Mouse (Mus musculus): ENCODE results near the gene Stk32c. TPM values are rescaled to one million over a fixed set of nuclear protein-coding genes. Genes with fewer than 3 reads are reported as not detected.

Stk32c gene
- polyA plus RNA-seq, 1 experiment from 2014 or later: 3.7 TPM

DNA sequence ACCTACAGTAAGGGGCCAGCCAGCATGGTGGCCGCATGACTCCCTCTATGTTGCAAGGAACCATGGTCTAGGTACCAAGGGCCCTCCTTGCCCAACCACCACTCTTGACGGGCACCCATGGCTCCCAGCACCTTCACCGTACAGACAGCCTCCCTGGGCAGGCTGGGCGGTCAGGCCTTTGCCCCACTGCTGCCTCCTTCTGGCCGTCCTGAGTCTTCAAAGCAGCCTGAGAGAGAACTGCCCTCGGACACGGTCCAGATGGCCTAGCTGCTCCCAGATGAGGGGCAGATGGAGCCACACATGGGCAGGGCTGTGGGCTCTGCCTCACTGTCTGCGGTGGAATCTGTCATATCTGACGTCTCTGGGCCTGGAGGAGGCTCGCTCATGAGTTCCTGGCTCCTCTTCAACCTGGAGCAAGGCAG lies 109.1 kb downstream of the Stk32c start:
- Histone ChIP-seq H3K4me2 (ENCODE audit: low read length) (no peak overlapping the region), H3K4me3 (ENCODE audit: low read depth, low read length) (no peak overlapping the region), H3K9ac (ENCODE audit: low read depth, low read length) (no peak overlapping the region), H3K4me1 (ENCODE audit: control insufficient read depth, insufficient read depth, low read length) (peaks cover 2% of the 10 kb centered on the region; the same call in 1 of the 2 replicates), H3K27ac (ENCODE audit: low read length) (no peak overlapping the region), H3K36me3 (ENCODE audit: control insufficient read depth, insufficient read depth, low read length) (peaks cover 11% of the 10 kb centered on the region; the same call in 1 of the 2 replicates), H3K27me3 (ENCODE audit: control insufficient read depth, insufficient read depth, low read depth, low read length) (no peaks in the 10 kb centered on the region), H3K9me3 (replicated peaks; ENCODE audit: control insufficient read depth, low read length, poor library complexity, severe bottlenecking) (no peaks in the 10 kb centered on the region)
- WGBS: 54% methylated on average over 10 of the region's 10 CpGs
- no peak; the same call in 1 of the 2 replicates for ATAC-seq

DNA sequence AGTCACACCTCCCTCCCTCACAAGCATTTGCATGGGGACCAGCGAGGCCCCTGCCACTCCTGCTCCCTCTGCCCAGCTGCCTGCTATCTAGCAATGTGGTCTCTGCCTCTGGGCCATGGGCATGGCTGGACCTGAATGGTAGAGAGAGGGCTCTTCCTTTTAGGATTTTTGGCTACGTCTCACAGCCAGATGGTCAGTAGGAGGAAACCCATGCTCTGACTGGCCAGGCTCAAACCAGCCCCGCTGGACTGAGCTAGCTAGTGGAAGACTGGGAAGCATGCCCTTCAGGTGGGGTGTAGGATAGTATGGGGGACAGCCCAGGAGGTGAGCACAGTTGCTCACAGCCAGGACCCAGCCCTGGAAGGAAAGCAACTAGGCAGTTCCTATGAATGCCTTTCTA lies 111.3 kb downstream of the Stk32c start:
- no peak overlapping the region for H3K9ac ChIP-seq (ENCODE audit: low read depth, low read length)
- 72% methylated on average over 3 of the region's 3 CpGs for whole genome bisulfite sequencing
- peaks cover 2% of the 10 kb centered on the region; the same call in 1 of the 2 replicates for H3K4me1 ChIP-seq (ENCODE audit: control insufficient read depth, insufficient read depth, low read length)
- H3K9me3 ChIP-seq (replicated peaks; ENCODE audit: control insufficient read depth, low read length, poor library complexity, severe bottlenecking): no peaks in the 10 kb centered on the region
- H3K4me3 ChIP-seq (ENCODE audit: low read depth, low read length): no peak overlapping the region
- ATAC-seq: no peak
- H3K4me2 ChIP-seq (ENCODE audit: low read length): no peak overlapping the region
- no peak overlapping the region for H3K27ac ChIP-seq (ENCODE audit: low read length)
- H3K27me3 ChIP-seq (ENCODE audit: control insufficient read depth, insufficient read depth, low read depth, low read length): no peaks in the 10 kb centered on the region
- peaks cover 11% of the 10 kb centered on the region; the same call in 1 of the 2 replicates for H3K36me3 ChIP-seq (ENCODE audit: control insufficient read depth, insufficient read depth, low read length)

DNA sequence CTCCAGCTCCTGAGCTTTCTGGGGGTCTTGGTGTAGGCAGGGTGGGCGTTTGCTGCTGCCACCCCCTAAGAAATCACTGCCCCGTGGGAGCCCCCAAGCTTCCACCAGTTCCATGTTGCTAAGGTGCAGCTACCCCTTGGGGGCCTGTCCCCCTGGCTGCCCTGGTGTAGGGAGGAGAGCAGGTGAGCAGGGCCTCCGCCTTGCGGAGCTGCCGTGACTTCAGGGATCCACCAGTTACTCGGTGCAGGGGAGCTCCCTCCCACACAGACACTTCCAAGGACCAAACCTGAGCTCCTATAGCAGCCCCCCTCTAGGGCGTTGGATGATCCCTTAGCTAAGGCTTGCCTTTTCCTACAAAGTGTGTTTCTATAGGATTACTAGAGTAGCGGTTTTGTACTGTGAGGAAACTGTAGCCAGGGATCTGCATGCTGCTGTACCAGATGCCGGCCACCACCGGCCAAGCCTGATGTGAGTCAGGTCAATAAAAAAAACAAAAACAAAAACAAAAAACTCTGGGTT lies 111.8 kb downstream of the Stk32c start:
- 75% methylated on average over 10 of the region's 10 CpGs for WGBS
- peaks cover 15% of the 10 kb centered on the region; the same call in 1 of the 2 replicates for H3K36me3 ChIP-seq (ENCODE audit: control insufficient read depth, insufficient read depth, low read length)
- no peak overlapping the region for H3K4me2 ChIP-seq (ENCODE audit: low read length)
- H3K27ac ChIP-seq (ENCODE audit: low read length): no peak overlapping the region
- no peak overlapping the region for H3K4me3 ChIP-seq (ENCODE audit: low read depth, low read length)
- H3K9me3 ChIP-seq (replicated peaks; ENCODE audit: control insufficient read depth, low read length, poor library complexity, severe bottlenecking): no peaks in the 10 kb centered on the region
- no peak overlapping the region for H3K9ac ChIP-seq (ENCODE audit: low read depth, low read length)
- H3K27me3 ChIP-seq (ENCODE audit: control insufficient read depth, insufficient read depth, low read depth, low read length): no peaks in the 10 kb centered on the region
- peaks cover 2% of the 10 kb centered on the region; the same call in 1 of the 2 replicates for H3K4me1 ChIP-seq (ENCODE audit: control insufficient read depth, insufficient read depth, low read length)
- no peak for ATAC-seq

DNA sequence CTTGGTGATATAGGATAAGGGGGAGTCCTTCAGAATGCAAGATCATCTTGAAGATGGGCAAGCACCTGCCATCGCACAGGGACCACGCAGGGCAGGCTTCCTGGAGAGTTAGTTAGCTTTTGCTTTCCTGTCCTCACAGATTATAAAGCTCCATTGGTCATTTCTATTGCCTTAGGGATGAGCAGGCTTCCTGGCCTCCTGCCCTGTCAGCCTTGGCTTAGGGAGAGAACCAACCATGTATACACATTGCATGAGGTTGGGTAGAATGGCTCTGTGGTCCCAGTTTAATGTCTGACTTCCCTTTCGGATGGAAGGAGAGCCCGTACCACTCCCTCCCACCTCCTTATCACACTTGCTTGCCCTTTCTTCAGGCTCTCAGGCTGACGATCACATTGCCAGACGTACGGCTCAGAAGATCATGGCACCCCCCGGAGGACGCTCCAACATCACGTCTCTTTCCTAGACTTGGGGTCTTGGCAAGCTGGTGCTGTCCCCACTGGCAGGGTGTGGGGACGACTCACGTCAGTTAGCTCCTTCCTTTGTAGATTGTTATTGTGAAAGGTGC lies 112.5 kb downstream of the Stk32c start:
- WGBS: 64% methylated on average over 12 of the region's 12 CpGs
- Histone ChIP-seq H3K27ac (ENCODE audit: low read length) (no peak overlapping the region), H3K27me3 (ENCODE audit: control insufficient read depth, insufficient read depth, low read depth, low read length) (no peaks in the 10 kb centered on the region), H3K4me3 (ENCODE audit: low read depth, low read length) (no peak overlapping the region), H3K36me3 (ENCODE audit: control insufficient read depth, insufficient read depth, low read length) (peaks cover 15% of the 10 kb centered on the region; the same call in 1 of the 2 replicates), H3K9me3 (replicated peaks; ENCODE audit: control insufficient read depth, low read length, poor library complexity, severe bottlenecking) (no peaks in the 10 kb centered on the region), H3K9ac (ENCODE audit: low read depth, low read length) (no peak overlapping the region), H3K4me2 (ENCODE audit: low read length) (no peak overlapping the region), H3K4me1 (ENCODE audit: control insufficient read depth, insufficient read depth, low read length) (peaks cover 2% of the 10 kb centered on the region; the same call in 1 of the 2 replicates)
- ATAC-seq: no peak

GRCm38 (mm10) chr7:139096399-139096798 lies 116.7 kb downstream of the Stk32c start:
- peaks cover 29% of the 10 kb centered on the region for H3K36me3 ChIP-seq (ENCODE audit: control insufficient read depth, insufficient read depth, low read length)
- ATAC-seq: no peak
- WGBS: 95% methylated on average over 6 of the region's 6 CpGs

GRCm38 (mm10) chr7:139095282-139095681 lies 117.8 kb downstream of the Stk32c start:
- no peaks in the 10 kb centered on the region for H3K27me3 ChIP-seq (ENCODE audit: control insufficient read depth, insufficient read depth, low read depth, low read length)
- peaks cover 24% of the 10 kb centered on the region for H3K36me3 ChIP-seq (ENCODE audit: control insufficient read depth, insufficient read depth, low read length)
- H3K4me3 ChIP-seq (ENCODE audit: low read depth, low read length): no peak overlapping the region
- H3K4me2 ChIP-seq (ENCODE audit: low read length): no peak overlapping the region
- no peak overlapping the region for H3K9ac ChIP-seq (ENCODE audit: low read depth, low read length)
- WGBS: 79% methylated on average over 7 of the region's 7 CpGs
- no peaks in the 10 kb centered on the region for H3K4me1 ChIP-seq (ENCODE audit: control insufficient read depth, insufficient read depth, low read length)
- no peak for ATAC-seq
- H3K9me3 ChIP-seq (replicated peaks; ENCODE audit: control insufficient read depth, low read length, poor library complexity, severe bottlenecking): no peaks in the 10 kb centered on the region
- no peak overlapping the region for H3K27ac ChIP-seq (ENCODE audit: low read length)

More at GRCm38 (mm10) chr7:139096399-139096798, 116.7 kb downstream of the Stk32c start:
- Histone ChIP-seq H3K9ac (ENCODE audit: low read depth, low read length) (no peak overlapping the region), H3K4me1 (ENCODE audit: control insufficient read depth, insufficient read depth, low read length) (no peaks in the 10 kb centered on the region), H3K27ac (ENCODE audit: low read length) (no peak overlapping the region), H3K9me3 (replicated peaks; ENCODE audit: control insufficient read depth, low read length, poor library complexity, severe bottlenecking) (no peaks in the 10 kb centered on the region), H3K4me3 (ENCODE audit: low read depth, low read length) (no peak overlapping the region), H3K4me2 (ENCODE audit: low read length) (no peak overlapping the region), H3K27me3 (ENCODE audit: control insufficient read depth, insufficient read depth, low read depth, low read length) (no peaks in the 10 kb centered on the region)

DNA sequence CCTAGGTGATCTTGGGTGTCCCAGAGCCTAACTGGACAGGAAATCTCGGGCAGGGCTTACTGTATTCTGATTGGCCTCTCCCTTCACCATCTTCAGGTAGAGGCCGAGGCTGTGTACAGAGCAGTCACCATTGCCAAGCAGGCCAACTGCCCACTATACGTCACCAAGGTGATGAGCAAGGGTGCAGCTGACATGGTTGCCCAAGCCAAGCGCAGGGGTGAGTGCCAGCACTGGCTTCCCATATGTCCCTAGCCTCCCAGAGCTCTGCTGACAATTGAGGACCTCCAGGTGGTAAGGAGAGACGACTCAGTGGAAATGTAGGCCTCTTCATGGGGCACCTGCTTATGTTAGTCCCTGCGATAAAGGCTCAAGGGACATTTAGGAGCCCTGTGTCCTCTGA lies 118.3 kb downstream of the Stk32c start:
- no peaks in the 10 kb centered on the region for H3K4me1 ChIP-seq (ENCODE audit: control insufficient read depth, insufficient read depth, low read length)
- H3K4me2 ChIP-seq (ENCODE audit: low read length): no peak overlapping the region

GRCm38 (mm10) chr7:139093781-139094180 lies 119.3 kb downstream of the Stk32c start:
- Histone ChIP-seq H3K9me3 (replicated peaks; ENCODE audit: control insufficient read depth, low read length, poor library complexity, severe bottlenecking) (no peaks in the 10 kb centered on the region), H3K27ac (ENCODE audit: low read length) (no peak overlapping the region), H3K36me3 (ENCODE audit: control insufficient read depth, insufficient read depth, low read length) (peaks cover 18% of the 10 kb centered on the region), H3K9ac (ENCODE audit: low read depth, low read length) (no peak overlapping the region), H3K27me3 (ENCODE audit: control insufficient read depth, insufficient read depth, low read depth, low read length) (no peaks in the 10 kb centered on the region), H3K4me2 (ENCODE audit: low read length) (no peak overlapping the region), H3K4me3 (ENCODE audit: low read depth, low read length) (no peak overlapping the region), H3K4me1 (ENCODE audit: control insufficient read depth, insufficient read depth, low read length) (peaks cover under 1% of the 10 kb centered on the region; the same call in 1 of the 2 replicates)
- no peak for ATAC-seq
- WGBS: 93% methylated on average over 7 of the region's 7 CpGs

More for the DNA sequence above, 118.3 kb downstream of the Stk32c start:
- H3K9ac ChIP-seq (ENCODE audit: low read depth, low read length): no peak overlapping the region
- no peaks in the 10 kb centered on the region for H3K9me3 ChIP-seq (replicated peaks; ENCODE audit: control insufficient read depth, low read length, poor library complexity, severe bottlenecking)
- H3K27ac ChIP-seq (ENCODE audit: low read length): no peak overlapping the region
- 87% methylated on average over 6 of the region's 6 CpGs for WGBS
- H3K36me3 ChIP-seq (ENCODE audit: control insufficient read depth, insufficient read depth, low read length): peaks cover 18% of the 10 kb centered on the region
- no peaks in the 10 kb centered on the region for H3K27me3 ChIP-seq (ENCODE audit: control insufficient read depth, insufficient read depth, low read depth, low read length)
- H3K4me3 ChIP-seq (ENCODE audit: low read depth, low read length): no peak overlapping the region
- ATAC-seq: no peak

- no peak overlapping the region for H3K27ac ChIP-seq (ENCODE audit: low read length)
- H3K4me2 ChIP-seq (ENCODE audit: low read length): no peak overlapping the region
- 92% methylated on average over 5 of the region's 5 CpGs for whole genome bisulfite sequencing
- peaks cover 7% of the 10 kb centered on the region for H3K4me1 ChIP-seq (ENCODE audit: control insufficient read depth, insufficient read depth, low read length)
- H3K9ac ChIP-seq (ENCODE audit: low read depth, low read length): no peak overlapping the region
- no peaks in the 10 kb centered on the region for H3K27me3 ChIP-seq (ENCODE audit: control insufficient read depth, insufficient read depth, low read depth, low read length)
- H3K9me3 ChIP-seq (replicated peaks; ENCODE audit: control insufficient read depth, low read length, poor library complexity, severe bottlenecking): no peaks in the 10 kb centered on the region
- no peak for ATAC-seq
- no peak overlapping the region for H3K4me3 ChIP-seq (ENCODE audit: low read depth, low read length)
- H3K36me3 ChIP-seq (ENCODE audit: control insufficient read depth, insufficient read depth, low read length): peaks cover 18% of the 10 kb centered on the region
These were observed 120.0 kb downstream of the Stk32c start for GRCm38 (mm10) chr7:139093124-139093523.
